Comparison of ENCODE assay signal across 8 mouse cellular contexts in the genomic region with DNA sequence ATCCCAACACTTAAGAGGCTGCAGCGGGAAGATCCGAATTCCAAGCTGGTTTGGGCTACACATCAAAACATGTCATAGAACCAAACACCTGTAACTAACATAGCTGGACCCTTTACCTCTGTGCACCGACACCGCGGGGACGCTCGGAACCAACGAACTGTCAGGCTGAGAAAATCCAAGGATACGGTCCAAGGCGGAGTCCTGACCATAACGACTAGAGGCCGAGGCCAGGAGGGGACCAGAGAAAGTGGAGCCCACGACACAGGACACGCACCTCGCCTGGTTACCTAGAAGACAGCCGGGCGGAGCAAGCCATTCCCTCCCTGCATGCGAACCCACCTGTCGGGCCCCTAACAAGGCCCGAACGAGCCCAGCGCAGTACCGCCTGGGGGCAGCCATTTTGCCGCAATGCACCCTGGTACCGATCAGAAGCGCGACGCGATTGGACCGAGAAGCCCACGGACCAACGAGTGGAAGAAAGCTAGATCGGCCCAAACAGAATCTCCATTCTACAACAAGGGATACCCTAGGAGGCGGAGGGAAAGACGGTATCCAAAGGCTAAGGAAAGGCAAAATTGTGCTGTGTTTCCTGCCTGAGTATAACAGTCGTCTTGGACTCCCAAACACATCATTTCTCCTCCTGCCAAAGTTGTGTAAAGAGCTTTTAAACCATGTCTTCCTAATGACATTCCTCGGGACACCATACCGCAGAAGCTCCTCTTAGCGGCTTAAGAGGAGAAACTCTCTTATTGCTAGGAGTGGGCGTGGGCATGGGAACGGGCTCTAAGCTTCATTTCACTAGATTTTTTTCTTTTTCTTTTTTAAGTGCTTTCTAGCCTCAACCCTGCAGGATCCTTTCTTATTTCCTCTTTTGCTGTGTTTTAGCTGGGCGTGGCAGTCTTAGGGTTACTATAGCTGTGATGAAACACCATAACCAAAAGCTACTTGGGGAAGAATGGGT. TPM values are rescaled to one million over a fixed set of nuclear protein-coding genes. Genes with fewer than 3 reads are reported as not detected.
DNase-seq lines count a peak whose midpoint lies in the region; ATAC-seq and TF ChIP-seq lines count a peak whose summit lies in the region.

Gene Eral1 (minus strand): TSS at position 423 of the 961 bp plus-strand sequence.

- TF ChIP-seq POLR2A in lung, adult 2 months (IDR thresholded peaks at IDR 0.05; ENCODE audit: borderline replicate concordance, extremely low read depth, low read depth, low read length): peak; percentile 92
- peak; percentile 61; the same call in 1 of the 2 replicates for TF ChIP-seq POLR2A in olfactory bulb, adult 2 months (IDR thresholded peaks at IDR 0.05; ENCODE audit: insufficient read depth, low read depth, low read length)
- peak; percentile 58; the same call in 1 of the 2 replicates for TF ChIP-seq POLR2A in thymus, adult 2 months (IDR thresholded peaks at IDR 0.05; ENCODE audit: control insufficient read depth, extremely low read depth, insufficient read depth, low read length, poor library complexity)

- peaks cover 4% of the 10 kb centered on the region; the same call in 1 of the 2 replicates for H3K27me3 ChIP-seq in forebrain, embryonic 15.5 days
- no peaks in the 10 kb centered on the region for H3K27me3 ChIP-seq in thymus, adult 2 months (ENCODE audit: control insufficient read depth, insufficient read depth, low read length)

- peak within 1 kb of the TSS; percentile 88 for H3K4me3 ChIP-seq in forebrain, embryonic 15.5 days
- peak within 1 kb of the TSS; percentile 97 for H3K4me3 ChIP-seq in lung, adult 2 months (replicated peaks; ENCODE audit: extremely low read depth, low read depth, low read length)
- peak within 1 kb of the TSS; percentile 60 for H3K4me3 ChIP-seq in olfactory bulb, adult 2 months (ENCODE audit: insufficient read depth, low read depth, low read length)
- H3K4me3 ChIP-seq in thymus, adult 2 months (ENCODE audit: control insufficient read depth, insufficient read depth, low read length): peak within 1 kb of the TSS; percentile 88

- peaks cover 19% of the 10 kb centered on the region for H3K36me3 ChIP-seq in forebrain, embryonic 15.5 days
- H3K36me3 ChIP-seq in thymus, adult 2 months (ENCODE audit: control insufficient read depth, insufficient read depth, low read length): peaks cover 8% of the 10 kb centered on the region

- ATAC-seq in forebrain, embryonic 15.5 days (replicated peaks): peak; percentile 96

- H3K27ac ChIP-seq in forebrain, embryonic 15.5 days (replicated peaks): peak within 1 kb of the TSS; percentile 86
- H3K27ac ChIP-seq in olfactory bulb, adult 2 months (ENCODE audit: insufficient read depth, low read depth, low read length): peak within 1 kb of the TSS; percentile 59
- H3K27ac ChIP-seq in thymus, adult 2 months (ENCODE audit: control insufficient read depth, insufficient read depth, low read length): no peak within 1 kb of the TSS

- intact Hi-C loops in heart, postnatal 25 days (cut with DNase I): loop anchor here (5.0 kb wide), 1 partner anchor 77 kb away; no protein-coding TSS in a partner anchor

- WGBS in forebrain, embryonic 15.5 days: 2% methylated on average over 42 of the region's 42 CpGs
- under 1% methylated on average over 42 of the region's 42 CpGs for WGBS in lung, adult 2 months
- 2% methylated on average over 42 of the region's 42 CpGs for WGBS in olfactory bulb, adult 2 months
- WGBS in thymus, adult 2 months: 1% methylated on average over 42 of the region's 42 CpGs

- peak within 1 kb of the TSS; percentile 78 for H3K4me2 ChIP-seq in forebrain, embryonic 15.5 days (replicated peaks)

- peak within 1 kb of the TSS; percentile 74 for H3K9ac ChIP-seq in forebrain, embryonic 15.5 days (replicated peaks)

- no peaks in the 10 kb centered on the region for H3K9me3 ChIP-seq in forebrain, embryonic 15.5 days

- H3K4me1 ChIP-seq in forebrain, embryonic 15.5 days: peaks cover 16% of the 10 kb centered on the region
- peaks cover 3% of the 10 kb centered on the region for H3K4me1 ChIP-seq in lung, adult 2 months (ENCODE audit: control insufficient read depth, insufficient read depth, low read length)
- H3K4me1 ChIP-seq in olfactory bulb, adult 2 months (ENCODE audit: control insufficient read depth, insufficient read depth, low read length): 0 out of 2 replicates have a peak, but pooled peaks cover 3% of the 10 kb centered on the region
- H3K4me1 ChIP-seq in thymus, adult 2 months (replicated peaks; ENCODE audit: control insufficient read depth, insufficient read depth, low read length): peaks cover 7% of the 10 kb centered on the region

- DNase-seq in ES-CJ7 (ENCODE audit: low read depth, low spot score): peak; percentile 91
- peak; percentile 78 for DNase-seq in cerebellum, adult 11-12 months
- peak; percentile 64 for DNase-seq in heart, postnatal 25 days (ENCODE audit: low spot score)
- DNase-seq in layer of hippocampus, adult 18-20 months (ENCODE audit: low spot score in 2 of 2): peak; percentile 80 to 90
- peak; percentile 77 for DNase-seq in lung, adult 2 months
- peak; percentile 74 for DNase-seq in thymus, adult 2 months

- TF ChIP-seq CTCF in lung, adult 2 months (IDR thresholded peaks at IDR 0.05; ENCODE audit: insufficient read depth, low read length): no peak
- no peak for TF ChIP-seq CTCF in olfactory bulb, adult 2 months (IDR thresholded peaks at IDR 0.05; ENCODE audit: insufficient read depth, low read depth, low read length)
- no peak for TF ChIP-seq CTCF in thymus, adult 2 months (IDR thresholded peaks at IDR 0.05; ENCODE audit: borderline replicate concordance, control insufficient read depth, extremely low read depth, insufficient read depth, low read length, poor library complexity)

RNA-seq across cellular contexts. Expression of gene Eral1, which starts in this region (rescaled TPM):
- polyA plus RNA-seq in forebrain, embryonic 15.5 days (2015; fragmentation: Nextera tagmentation; extraction: Ambion mirVana): 33.3 TPM in 2 replicates
- 10 to 100 TPM; 25.7 to 27.6 TPM for total RNA-seq in heart, postnatal 25 days (2021)
- total RNA-seq in layer of hippocampus, adult 18-20 months (2021): 10 to 100 TPM; 19.2 to 19.7 TPM
- polyA plus RNA-seq in lung, adult 2 months (2012; rRNA removed): 23.9 and 27.8 TPM in 2 replicates
- not detected in 2 replicates for polyA plus RNA-seq in olfactory bulb, adult 2 months (2012; ENCODE audit: insufficient read depth, insufficient read length, low replicate concordance, missing spikeins)
- 41.7 and 45.7 TPM in 2 replicates for polyA plus RNA-seq in thymus, adult 2 months (2012; rRNA removed)
